Mouse (Mus musculus) CD4-positive helper T cell, adult 2 months (primary cell): Measurements from ENCODE around the gene Slc2a3.
"Not testable (repeated sequence)": the region's sequence is repeated elsewhere in the genome, so short reads cannot be mapped to it uniquely, and the experiment has no call there.

Experiments
- DNase-seq: peaks from one replicate; pipeline ENCODE4 v3.0.0-alpha.2; 2012; ENCODE audit warnings: low read depth, missing footprints, low spot score

The Slc2a3 gene

GRCm38 (mm10) chr6:122810022-122810614 lies 8.7 kb upstream of the Slc2a3 start:
- peak; percentile 92 for DNase-seq

GRCm38 (mm10) chr6:122804418-122804817 lies 3.0 kb upstream of the Slc2a3 start:
- DNase-seq: peak; percentile 81

GRCm38 (mm10) chr6:122801801-122802514 lies 518 bp upstream of the Slc2a3 start:
- DNase-seq: no peak

- no peak for DNase-seq
These were observed 670 bp downstream of the Slc2a3 start for GRCm38 (mm10) chr6:122800640-122801300.

GRCm38 (mm10) chr6:122795254-122795935 lies 6.0 kb downstream of the Slc2a3 start:
- no peak for DNase-seq

GRCm38 (mm10) chr6:122786275-122786674 lies 15.2 kb downstream of the Slc2a3 start:
- DNase-seq: peak; percentile 71

GRCm38 (mm10) chr6:122784866-122785265 lies 16.6 kb downstream of the Slc2a3 start:
- DNase-seq: no peak

GRCm38 (mm10) chr6:122782164-122782563 lies 19.3 kb downstream of the Slc2a3 start:
- DNase-seq: no peak

- no peak for DNase-seq
These were observed 20.3 kb downstream of the Slc2a3 start for GRCm38 (mm10) chr6:122781167-122781566.

GRCm38 (mm10) chr6:122779916-122780315 lies 21.5 kb downstream of the Slc2a3 start:
- no peak for DNase-seq

- no peak for DNase-seq
These were observed 25.4 kb downstream of the Slc2a3 start for GRCm38 (mm10) chr6:122776040-122776439.

GRCm38 (mm10) chr6:122774345-122774744 lies 27.1 kb downstream of the Slc2a3 start:
- no peak for DNase-seq

- no peak for DNase-seq
These were observed 28.7 kb downstream of the Slc2a3 start for GRCm38 (mm10) chr6:122772701-122773100.

GRCm38 (mm10) chr6:122770760-122771315 lies 30.6 kb downstream of the Slc2a3 start:
- DNase-seq: no peak

- no peak for DNase-seq
These were observed 31.4 kb downstream of the Slc2a3 start for GRCm38 (mm10) chr6:122769771-122770759.

GRCm38 (mm10) chr6:122768256-122768655 lies 33.2 kb downstream of the Slc2a3 start:
- no peak for DNase-seq

GRCm38 (mm10) chr6:122767012-122767411 lies 34.4 kb downstream of the Slc2a3 start:
- DNase-seq: not testable (repeated sequence)

GRCm38 (mm10) chr6:122766145-122766968 lies 35.1 kb downstream of the Slc2a3 start:
- DNase-seq: no peak

GRCm38 (mm10) chr6:122765298-122765956 lies 36.0 kb downstream of the Slc2a3 start:
- DNase-seq: no peak
